Mouse (Mus musculus) lung, embryonic 15.5 days (tissue): ENCODE measurements around the gene Mcts1. TPM values are rescaled to one million over a fixed set of nuclear protein-coding genes. Genes with fewer than 3 reads are reported as not detected.
A peak's percentile ranks its signal among the peaks of the same experiment; 100 is the strongest.

Experiments
- ATAC-seq: fragments of 200-750 bp; cut with Nextera tagmentation; 2 replicates; pipeline ENCODE4 v1.8.0; 2017; ENCODE audit warnings: moderate number of reproducible peaks, borderline replicate concordance; ENCODE audit not compliant: low FRiP score, low TSS enrichment; ENCODE audit errors: extremely low read depth
- H3K27ac ChIP-seq: fragments of 300-500 bp; sonication (generic); 2 replicates; pipeline ENCODE4 v1.5.1; 2015; ENCODE audit warnings: moderate library complexity, mild to moderate bottlenecking, inconsistent platforms
- H3K27me3 ChIP-seq: fragments of 300-500 bp; sonication (generic); 2 replicates; pipeline ENCODE4 v1.6.1; 2015; ENCODE audit warnings: inconsistent platforms
- H3K36me3 ChIP-seq: fragments of 300-500 bp; sonication (generic); 2 replicates; pipeline ENCODE4 v1.6.1; 2015; ENCODE audit warnings: inconsistent platforms
- H3K4me1 ChIP-seq: fragments of 300-500 bp; sonication (generic); 2 replicates; pipeline ENCODE4 v1.6.1; 2015; ENCODE audit warnings: inconsistent platforms
- H3K4me2 ChIP-seq: fragments of 300-500 bp; sonication (generic); 2 replicates; pipeline ENCODE4 v1.6.1; 2015; ENCODE audit warnings: inconsistent platforms, mild to moderate bottlenecking, moderate library complexity
- H3K4me3 ChIP-seq: fragments of 300-500 bp; sonication (generic); 2 replicates; pipeline ENCODE4 v1.5.1; 2015; ENCODE audit warnings: mild to moderate bottlenecking, inconsistent platforms
- H3K9ac ChIP-seq: fragments of 300-500 bp; sonication (generic); 2 replicates; pipeline ENCODE4 v1.6.1; 2015; ENCODE audit warnings: inconsistent platforms
- H3K9me3 ChIP-seq: fragments of 300-500 bp; sonication (generic); 2 replicates; pipeline ENCODE4 v1.6.1; 2016; ENCODE audit warnings: inconsistent platforms
- WGBS: fragments of 180-500 bp; shearing (Covaris S2); methylation state at CpG from one replicate; pipeline ENCODE4 v1.1.7; 2015; 5-methylcytosine and 5-hydroxymethylcytosine counted together
- polyA plus RNA-seq: library from polyadenylated mRNA; unstranded; fragments of >200 nt; fragmentation: Nextera tagmentation; extraction: Ambion mirVana; gene quantifications from 2 replicates; pipeline ENCODE4 v1.2.1, GENCODE M21; 2015

Gene Mcts1
- 87.7 and 90.5 TPM in 2 replicates for polyA plus RNA-seq

GRCm38 (mm10) chrX:38600177-38600994, at the start of gene Mcts1:
Gene Mcts1, plus strand, starts transcription at chrX:38600578.
- 20% methylated on average over 26 of the region's 26 CpGs for WGBS
- H3K27ac ChIP-seq: peak within 1 kb of the TSS; percentile 77
- peak within 1 kb of the TSS; percentile 46 for H3K9ac ChIP-seq
- no peaks in the 10 kb centered on the region for H3K4me1 ChIP-seq
- H3K27me3 ChIP-seq: no peaks in the 10 kb centered on the region
- H3K4me2 ChIP-seq: peak within 1 kb of the TSS; percentile 53
- H3K4me3 ChIP-seq: peak within 1 kb of the TSS; percentile 49
- no peaks in the 10 kb centered on the region for H3K9me3 ChIP-seq
- H3K36me3 ChIP-seq: no peaks in the 10 kb centered on the region
- peak; percentile 90 for ATAC-seq

DNA sequence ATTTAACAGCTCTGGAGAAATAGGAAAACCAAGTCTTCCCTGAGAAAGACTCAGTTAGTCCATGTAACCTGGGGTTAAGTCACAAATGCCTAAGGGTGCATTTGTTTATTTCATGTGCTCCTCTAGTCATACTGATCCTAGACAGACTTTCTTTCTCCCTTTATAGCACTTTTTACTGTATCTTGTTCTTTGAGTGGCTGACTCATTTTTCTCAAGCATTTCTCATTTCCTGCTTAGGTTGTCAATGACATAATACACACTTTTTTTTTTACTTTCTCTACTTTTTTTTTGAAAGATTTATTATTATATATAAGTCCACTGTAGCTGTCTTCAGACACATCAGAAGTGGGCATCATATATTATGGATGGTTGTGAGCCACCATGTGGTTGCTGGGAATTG, 47.1 kb upstream of the Mcts1 start:
- no peaks in the 10 kb centered on the region for H3K27me3 ChIP-seq
- H3K9ac ChIP-seq: no peak overlapping the region
- no peak overlapping the region for H3K4me2 ChIP-seq
- no peaks in the 10 kb centered on the region for H3K9me3 ChIP-seq
- H3K4me1 ChIP-seq: no peaks in the 10 kb centered on the region
- H3K27ac ChIP-seq: no peak overlapping the region
- peaks cover under 1% of the 10 kb centered on the region for H3K36me3 ChIP-seq
- H3K4me3 ChIP-seq: no peak overlapping the region
- ATAC-seq: no peak

DNA sequence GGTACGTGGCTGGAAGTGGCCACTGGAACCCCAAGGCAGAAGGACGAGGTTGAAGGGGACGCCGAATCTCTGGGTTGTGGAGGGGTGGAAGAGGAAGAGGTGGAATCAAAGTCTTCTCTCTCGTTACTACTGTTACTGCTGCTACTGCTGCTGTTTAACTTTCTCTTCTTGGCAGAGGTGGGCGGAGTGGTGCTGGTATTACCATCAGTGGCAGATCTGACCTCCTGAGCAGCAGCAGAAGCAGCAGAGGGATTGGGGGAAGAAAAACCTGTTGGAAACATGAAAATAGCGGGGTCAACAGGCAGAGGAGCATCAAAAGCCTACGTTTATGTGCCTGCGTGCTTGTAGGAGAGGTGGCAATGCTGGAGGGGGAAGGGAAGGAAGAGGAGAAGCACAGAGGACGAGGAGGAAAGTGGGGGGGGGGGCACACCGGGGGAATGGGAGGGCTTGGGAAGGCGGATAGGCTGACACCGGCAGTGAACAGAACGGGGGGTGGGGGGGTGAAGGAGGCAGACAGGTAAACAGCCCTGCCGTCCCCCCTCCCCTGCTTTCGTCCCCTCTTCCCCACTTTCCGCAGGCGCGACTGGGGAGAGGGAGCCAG, 36.3 kb upstream of the Mcts1 start:
- H3K4me3 ChIP-seq: peak overlapping the region; percentile 56
- H3K36me3 ChIP-seq: no peaks in the 10 kb centered on the region
- WGBS: 22% methylated on average over 9 of the region's 19 CpGs
- H3K4me2 ChIP-seq: peak overlapping the region; percentile 60
- H3K9ac ChIP-seq: peak overlapping the region; percentile 46
- no peaks in the 10 kb centered on the region for H3K27me3 ChIP-seq
- no peak for ATAC-seq
- H3K27ac ChIP-seq: peak overlapping the region; percentile 97
- H3K9me3 ChIP-seq: no peaks in the 10 kb centered on the region
- H3K4me1 ChIP-seq: no peaks in the 10 kb centered on the region

DNA sequence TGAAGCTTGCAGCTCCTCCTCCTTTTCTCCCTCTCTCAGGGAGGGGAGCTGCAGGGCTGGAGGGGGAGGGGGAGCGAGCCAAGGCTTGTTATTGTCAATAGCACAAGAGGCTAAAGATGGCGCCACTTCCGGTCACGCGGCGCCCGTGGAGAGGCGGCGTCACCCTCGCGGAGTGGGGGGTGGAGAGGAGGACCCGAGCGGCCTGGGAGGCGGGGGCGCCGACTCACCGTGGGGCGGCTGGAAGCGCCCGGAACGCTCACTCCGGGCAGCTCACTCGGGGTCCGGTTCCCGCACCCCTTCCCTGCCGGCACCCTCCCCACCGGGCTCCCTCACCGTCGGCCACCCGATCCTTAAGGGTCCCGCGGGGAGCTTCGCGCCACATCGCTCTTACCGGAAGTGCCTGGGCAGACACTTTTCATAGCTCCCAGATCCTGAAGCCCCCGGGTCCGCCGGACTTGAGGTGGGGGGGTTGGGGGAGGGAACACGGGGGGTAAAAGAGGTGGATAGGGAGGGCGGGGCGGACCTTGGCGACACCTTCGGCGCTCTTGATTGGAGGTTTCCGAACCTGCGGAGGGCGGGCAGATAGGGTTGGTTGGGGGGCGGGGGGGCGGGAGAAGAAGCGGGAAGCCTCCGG, 35.7 kb upstream of the Mcts1 start:
- H3K9ac ChIP-seq: peak overlapping the region; percentile 46
- H3K4me2 ChIP-seq: peak overlapping the region; percentile 60
- no peaks in the 10 kb centered on the region for H3K27me3 ChIP-seq
- peak overlapping the region; percentile 97 for H3K27ac ChIP-seq
- peak; percentile 94 for ATAC-seq
- H3K4me3 ChIP-seq: peak overlapping the region; percentile 56
- H3K9me3 ChIP-seq: no peaks in the 10 kb centered on the region
- H3K36me3 ChIP-seq: no peaks in the 10 kb centered on the region
- WGBS: 12% methylated on average over 28 of the region's 52 CpGs
- no peaks in the 10 kb centered on the region for H3K4me1 ChIP-seq

DNA sequence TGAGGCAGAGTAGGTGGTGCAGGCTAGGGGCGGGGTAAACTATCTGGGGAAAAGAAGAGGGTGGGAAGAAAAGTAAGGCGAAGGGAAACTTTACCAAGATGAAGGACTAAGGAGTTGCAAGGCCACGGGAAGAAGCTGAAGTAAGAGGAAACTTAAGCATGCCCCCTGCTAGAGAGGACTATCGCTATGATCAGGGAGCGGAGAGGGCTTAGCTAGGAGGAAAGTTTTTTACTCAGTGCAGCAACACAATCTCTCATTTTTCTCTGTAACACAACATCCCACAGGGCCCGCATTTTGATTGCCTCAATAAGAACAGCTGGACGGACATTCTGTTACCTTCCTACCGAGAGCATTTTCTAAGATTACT, 35.2 kb upstream of the Mcts1 start:
- no peak for ATAC-seq
- Histone ChIP-seq H3K27ac (peak overlapping the region; percentile 87), H3K4me2 (peak overlapping the region; percentile 49), H3K36me3 (no peaks in the 10 kb centered on the region), H3K4me1 (no peaks in the 10 kb centered on the region), H3K9me3 (no peaks in the 10 kb centered on the region), H3K4me3 (peak overlapping the region; percentile 56), H3K9ac (peak overlapping the region; percentile 32; the same call in 1 of the 2 replicates), H3K27me3 (no peaks in the 10 kb centered on the region)
- WGBS: 10% methylated on average over 8 of the region's 8 CpGs

DNA sequence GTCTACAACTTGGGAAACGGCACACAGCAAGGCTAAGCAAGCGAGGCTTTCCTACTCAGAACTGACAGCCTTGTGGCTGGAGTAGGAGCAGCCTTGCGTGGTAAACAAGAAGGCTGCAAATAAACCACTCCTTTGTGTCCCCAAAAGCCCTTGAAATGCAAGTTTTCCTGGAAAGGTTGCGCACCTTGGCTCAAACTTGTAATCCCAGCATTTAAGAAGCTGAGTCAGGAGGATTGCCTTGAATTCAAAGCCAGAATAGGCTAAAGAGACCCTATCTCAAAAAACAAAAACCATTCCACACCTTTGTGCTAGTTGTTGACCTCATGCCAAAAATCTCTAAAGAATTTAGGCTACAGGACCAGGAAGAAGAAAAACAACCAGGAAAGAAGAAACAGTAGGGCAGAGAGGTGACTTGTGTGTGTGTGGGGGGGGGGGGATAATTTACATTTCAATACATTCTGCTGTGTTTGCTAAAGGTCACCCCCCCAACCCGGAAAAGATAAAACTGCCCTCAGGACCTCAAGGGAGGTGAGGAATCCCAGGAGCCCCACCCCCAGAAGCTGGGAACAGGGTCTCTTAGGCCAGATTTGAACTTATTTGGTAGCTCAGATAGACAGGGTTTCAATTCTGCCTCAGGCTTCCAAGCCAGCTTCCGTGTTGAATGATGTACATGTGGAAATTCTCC, 33.7 kb upstream of the Mcts1 start:
- Histone ChIP-seq H3K9ac (no peak overlapping the region), H3K4me1 (no peaks in the 10 kb centered on the region), H3K27ac (no peak overlapping the region), H3K36me3 (no peaks in the 10 kb centered on the region), H3K4me2 (no peak overlapping the region), H3K9me3 (no peaks in the 10 kb centered on the region), H3K4me3 (no peak overlapping the region), H3K27me3 (no peaks in the 10 kb centered on the region)
- ATAC-seq: no peak
- WGBS: 59% methylated on average over 6 of the region's 6 CpGs

GRCm38 (mm10) chrX:38576078-38576477, 24.3 kb upstream of the Mcts1 start, which contains the start of gene Cul4b:
Gene Cul4b, minus strand, starts transcription at chrX:38576196.
- no peak within 1 kb of the TSS for H3K4me2 ChIP-seq
- WGBS: 75% methylated on average over 15 of the region's 15 CpGs
- ATAC-seq: no peak

DNA sequence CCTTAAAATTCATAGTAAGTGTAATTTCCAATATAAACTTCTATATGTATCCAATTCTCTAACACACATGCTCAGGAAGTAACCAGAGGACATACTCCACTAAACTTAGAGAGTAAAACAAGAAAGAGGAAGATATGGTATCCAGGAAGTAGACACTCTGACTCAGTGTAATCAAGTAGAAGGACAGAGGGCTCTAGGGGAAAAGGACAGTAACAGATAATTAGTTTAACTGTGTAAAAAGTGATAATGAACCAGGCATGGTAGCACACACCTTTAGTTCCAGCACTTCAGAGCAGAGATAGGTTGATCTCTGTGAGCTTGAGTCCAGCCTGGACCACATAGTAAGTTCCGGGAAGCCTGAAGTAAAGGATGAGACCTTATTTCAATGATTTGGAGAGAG, 19.2 kb upstream of the Mcts1 start:
- Histone ChIP-seq H3K9ac (no peak overlapping the region), H3K4me3 (no peak overlapping the region), H3K27ac (no peak overlapping the region), H3K4me1 (no peaks in the 10 kb centered on the region), H3K4me2 (no peak overlapping the region), H3K27me3 (no peaks in the 10 kb centered on the region), H3K36me3 (no peaks in the 10 kb centered on the region), H3K9me3 (no peaks in the 10 kb centered on the region)
- WGBS: 94% methylated on average over 1 of the region's 1 CpGs
- ATAC-seq: no peak

More at GRCm38 (mm10) chrX:38576078-38576477, 24.3 kb upstream of the Mcts1 start, which contains the start of gene Cul4b:
- no peak within 1 kb of the TSS for H3K27ac ChIP-seq
- no peaks in the 10 kb centered on the region for H3K9me3 ChIP-seq
- H3K4me3 ChIP-seq: no peak within 1 kb of the TSS
- H3K4me1 ChIP-seq: no peaks in the 10 kb centered on the region
- no peaks in the 10 kb centered on the region for H3K36me3 ChIP-seq
- no peak within 1 kb of the TSS for H3K9ac ChIP-seq
- H3K27me3 ChIP-seq: no peaks in the 10 kb centered on the region

DNA sequence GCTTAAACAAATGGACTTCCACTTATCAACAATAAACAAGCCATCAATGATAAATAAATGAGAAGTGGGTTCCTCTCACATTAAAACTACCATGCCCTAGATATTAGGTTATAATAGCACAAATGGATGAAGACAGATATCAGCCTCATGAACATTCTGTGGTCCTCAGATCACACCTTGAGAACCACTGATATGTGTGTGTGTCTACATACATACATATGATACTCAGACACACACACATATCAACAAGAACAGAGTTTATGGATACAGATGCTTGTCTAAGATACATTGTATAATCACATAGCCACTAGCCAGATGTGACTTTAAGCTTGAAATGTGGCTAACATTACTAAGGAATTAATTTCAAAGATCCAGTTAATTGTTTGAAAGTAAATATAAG, 17.1 kb upstream of the Mcts1 start:
- Histone ChIP-seq H3K9ac (no peak overlapping the region), H3K27me3 (no peaks in the 10 kb centered on the region), H3K4me1 (no peaks in the 10 kb centered on the region), H3K27ac (no peak overlapping the region), H3K9me3 (no peaks in the 10 kb centered on the region), H3K36me3 (no peaks in the 10 kb centered on the region), H3K4me2 (no peak overlapping the region), H3K4me3 (no peak overlapping the region)
- no peak for ATAC-seq

DNA sequence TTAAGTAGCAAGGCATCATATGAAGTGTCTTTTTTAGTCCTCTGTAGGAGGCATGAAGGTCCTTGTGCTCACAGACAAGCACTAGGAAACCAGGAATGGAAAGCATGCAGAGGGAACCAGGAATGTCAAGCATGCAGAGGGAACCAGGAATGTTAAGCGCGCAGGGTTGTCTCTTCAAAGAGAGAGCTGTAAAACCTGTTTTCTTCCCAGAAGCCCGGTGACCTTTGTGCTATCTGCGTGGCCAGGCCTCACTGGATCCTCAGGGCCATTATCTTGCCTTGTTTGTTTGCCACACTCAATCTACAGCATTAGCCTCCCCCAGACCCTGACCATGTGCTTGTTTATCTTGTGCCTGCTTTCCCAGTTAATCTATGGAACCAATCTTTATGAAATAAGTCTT, 10.6 kb upstream of the Mcts1 start:
- no peaks in the 10 kb centered on the region for H3K36me3 ChIP-seq
- no peak overlapping the region for H3K4me3 ChIP-seq
- no peak for ATAC-seq
- no peak overlapping the region for H3K4me2 ChIP-seq
- H3K9me3 ChIP-seq: no peaks in the 10 kb centered on the region
- H3K4me1 ChIP-seq: no peaks in the 10 kb centered on the region
- no peak overlapping the region for H3K27ac ChIP-seq
- H3K27me3 ChIP-seq: no peaks in the 10 kb centered on the region
- WGBS: 32% methylated on average over 4 of the region's 4 CpGs
- H3K9ac ChIP-seq: no peak overlapping the region

DNA sequence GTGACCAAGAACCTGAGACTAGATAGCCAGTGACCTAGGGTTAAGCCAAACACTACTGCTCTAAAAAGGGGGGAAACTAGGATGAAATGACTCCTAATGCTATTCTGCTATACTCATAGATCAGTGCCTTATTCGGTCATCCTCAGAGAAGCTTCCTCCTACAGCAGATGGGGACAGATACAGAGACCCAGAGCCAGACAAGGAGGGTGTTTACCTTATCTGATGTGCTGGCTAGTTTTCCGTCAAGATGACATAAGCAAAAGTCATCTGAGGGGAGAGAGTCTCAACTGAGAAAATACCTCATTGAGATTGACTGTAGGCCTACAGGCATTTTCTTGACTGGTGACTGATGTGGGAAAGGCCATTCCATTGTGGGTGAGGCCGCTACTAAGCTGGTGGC, 8.6 kb upstream of the Mcts1 start:
- Histone ChIP-seq H3K27ac (no peak overlapping the region), H3K9me3 (no peaks in the 10 kb centered on the region), H3K4me2 (no peak overlapping the region), H3K4me3 (no peak overlapping the region), H3K36me3 (no peaks in the 10 kb centered on the region), H3K27me3 (no peaks in the 10 kb centered on the region), H3K4me1 (no peaks in the 10 kb centered on the region), H3K9ac (no peak overlapping the region)
- no peak for ATAC-seq
- 74% methylated on average over 3 of the region's 3 CpGs for WGBS
